Comparison of ENCODE assay signal across 9 mouse cellular contexts in genomic region chr2:34644571-34645526, GRCm38 (mm10).
A peak's percentile ranks its signal among the peaks of the same experiment; 100 is the strongest.
DNase-seq lines count a peak whose midpoint lies in the region; ATAC-seq lines count a peak whose summit lies in the region.
"Had no signal": no experiment of that assay in that cellular context is flagged by ENCODE, and none has a peak within 500 bp of the region (broad histone marks: within the 10 kb centered on the region; RNA-seq: fewer than 3 reads in every experiment).

No protein-coding gene starts in this region.

- peaks cover 18% of the 10 kb centered on the region for H3K4me1 ChIP-seq in heart, embryonic 13.5 days
- H3K4me1 ChIP-seq in heart, embryonic 10.5 days = peaks cover 16% of the 10 kb centered on the region

- no peaks in the 10 kb centered on the region for H3K27me3 ChIP-seq in heart, embryonic 13.5 days (replicated peaks)
- no peaks in the 10 kb centered on the region for H3K27me3 ChIP-seq in heart, embryonic 10.5 days (ENCODE audit: insufficient read depth, poor library complexity, severe bottlenecking)

- H3K9ac ChIP-seq in heart, embryonic 13.5 days = no peak overlapping the region
- H3K9ac ChIP-seq: midbrain, embryonic 12.5 days had no signal

- WGBS in heart, embryonic 13.5 days = 32% methylated on average over 22 of the region's 22 CpGs
- 31% methylated on average over 22 of the region's 22 CpGs for WGBS in heart, embryonic 10.5 days

- H3K4me2 ChIP-seq in heart, embryonic 13.5 days = peak overlapping the region; percentile 83; the same call in 1 of the 2 replicates

- DNase-seq in heart, embryonic 10.5 days (ENCODE audit: low spot score) = no peak
- DNase-seq in CD8-positive naive resting alpha-beta T cell, adult 2 months (ENCODE audit: low read depth in 2 of 2, low spot score in 2 of 2) = peak; percentile 17 to 32
- peak; percentile 51 for DNase-seq in c-Kit-positive CD71-positive TER-119-positive erythroid progenitor cells, embryonic 14.5 days (ENCODE audit: low spot score)
- peak; percentile 62 for DNase-seq in lung, postnatal 10 days
- no peak for DNase-seq in yolk sac, embryonic 10.5 days (ENCODE audit: low spot score)
- DNase-seq in kidney, adult 9 months = no peak
- no peak for DNase-seq in right cerebral cortex, adult 18-20 months

- no peak overlapping the region for H3K27ac ChIP-seq in heart, embryonic 13.5 days (replicated peaks)
- no peak overlapping the region for H3K27ac ChIP-seq in heart, embryonic 10.5 days
- H3K27ac ChIP-seq: midbrain, embryonic 12.5 days had no signal

- no peaks in the 10 kb centered on the region for H3K36me3 ChIP-seq in heart, embryonic 13.5 days
- no peaks in the 10 kb centered on the region for H3K36me3 ChIP-seq in heart, embryonic 10.5 days
- H3K36me3 ChIP-seq: midbrain, embryonic 12.5 days had no signal

- no peak for ATAC-seq in heart, embryonic 13.5 days (ENCODE audit: extremely low read depth, insufficient number of reproducible peaks, low FRiP score, low TSS enrichment)

- H3K4me3 ChIP-seq in heart, embryonic 13.5 days = no peak overlapping the region
- H3K4me3 ChIP-seq in heart, embryonic 10.5 days = no peak overlapping the region; the same call in 1 of the 2 replicates

- no peaks in the 10 kb centered on the region for H3K9me3 ChIP-seq in heart, embryonic 13.5 days
- H3K9me3 ChIP-seq in heart, embryonic 10.5 days = no peaks in the 10 kb centered on the region
- H3K9me3 ChIP-seq: midbrain, embryonic 12.5 days had no signal

Comparison
In these comparisons a context has a peak if more than half of its experiments do, and no peak if none do; other contexts are left out.
1. DNase-seq: peak in CD8-positive naive resting alpha-beta T cell, adult 2 months (2 of 2), c-Kit-positive CD71-positive TER-119-positive erythroid progenitor cells, embryonic 14.5 days (single experiment) and lung, postnatal 10 days (single experiment); none in heart, embryonic 10.5 days (single experiment), yolk sac, embryonic 10.5 days (single experiment), kidney, adult 9 months (single experiment) and right cerebral cortex, adult 18-20 months (single experiment).